Mouse (Mus musculus) T-helper 1 cell (primary cell): ENCODE measurements around the gene 4933400A11Rik.

Experiments used
- in situ Hi-C: fragments of 300-600 bp; cut with MboI, MseI; formaldehyde crosslinking; loops from one replicate; pipeline ENCODE4 v1.15.1; 2025; ENCODE audit warnings: high pct_unique_total_duplicates

The 4933400A11Rik gene

DNA sequence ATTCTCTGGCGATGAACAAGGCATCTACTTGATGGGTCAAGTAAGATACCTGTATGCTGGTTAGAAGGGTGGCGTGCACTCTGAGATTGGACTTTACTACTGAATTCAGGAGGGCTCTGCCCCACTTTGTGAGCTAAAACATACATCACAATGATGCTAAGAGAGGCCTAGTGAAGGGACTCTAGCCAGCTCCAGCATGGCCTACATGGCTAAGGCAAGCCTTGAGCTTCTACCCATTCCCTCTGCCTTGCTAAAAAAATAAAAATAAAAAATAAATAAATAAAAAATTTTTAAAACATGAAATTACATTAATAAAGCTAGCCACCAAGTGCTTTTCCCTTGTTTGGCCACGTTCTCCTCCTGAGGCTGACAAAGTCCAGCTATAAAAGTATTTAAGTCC lies at the start of gene 4933400A11Rik:
TSS of gene 4933400A11Rik (minus strand) at position 101 of the 400 bp plus-strand sequence.
- in situ Hi-C loops: no loop called here

DNA sequence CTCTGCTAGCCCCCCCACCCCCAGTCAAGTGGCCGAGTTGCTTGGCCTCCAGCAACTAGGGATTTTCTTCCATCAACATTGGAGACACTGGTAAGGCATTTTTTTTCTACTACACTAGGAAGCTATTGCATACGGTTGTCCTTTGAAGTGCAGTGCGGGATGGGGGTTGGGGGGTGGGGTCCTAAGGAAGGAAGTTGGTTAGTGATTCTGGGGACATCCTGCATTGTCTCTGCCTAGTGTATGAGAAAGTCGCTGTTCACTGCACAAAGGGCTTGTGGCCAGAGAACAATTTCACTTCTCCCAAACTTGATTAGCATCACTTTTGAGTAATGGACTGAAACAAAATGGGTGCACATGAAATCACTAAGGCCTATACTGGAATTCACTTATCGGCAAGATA lies 48.7 kb upstream of the 4933400A11Rik start:
- in situ Hi-C loops: no loop called here

DNA sequence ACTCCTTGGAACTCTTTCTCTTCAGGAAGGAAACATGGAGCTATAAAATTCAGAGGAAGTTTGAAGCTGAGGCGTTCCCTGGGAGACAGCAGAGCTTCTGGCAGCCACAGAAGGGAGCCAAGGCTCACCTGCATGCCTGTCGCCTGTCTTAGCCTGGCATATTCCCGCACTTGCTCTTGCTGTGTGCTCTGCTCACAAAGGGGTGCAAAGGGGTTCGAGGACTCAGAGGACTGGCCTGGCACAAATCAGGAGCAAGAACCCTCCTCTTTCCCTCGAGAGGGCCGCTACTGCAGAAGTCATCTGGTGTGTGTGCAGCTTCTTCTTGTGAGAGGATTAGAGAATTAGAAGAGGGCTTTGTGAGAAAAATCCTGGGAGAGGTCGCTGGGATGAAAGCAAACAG lies 48.3 kb upstream of the 4933400A11Rik start:
- in situ Hi-C loops: no loop called here

DNA sequence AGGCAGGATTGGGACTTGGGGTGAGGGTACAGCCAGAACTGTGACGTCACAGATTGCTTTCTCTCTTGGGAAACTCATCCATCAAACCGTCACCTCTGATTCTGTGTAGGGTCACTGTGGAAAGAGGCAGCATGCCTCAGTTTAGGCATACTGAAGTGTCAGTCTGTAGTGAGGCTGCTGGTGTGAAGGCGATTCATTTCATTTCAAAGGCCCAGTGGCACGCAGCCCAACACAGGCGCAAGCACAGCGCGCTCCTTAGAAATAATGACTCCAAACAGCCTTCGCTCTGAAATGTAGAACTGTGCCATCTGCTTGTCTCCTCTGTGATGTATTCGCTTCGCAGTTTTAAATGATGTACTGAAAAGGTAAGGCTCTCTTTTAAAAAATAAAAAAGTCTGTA lies 47.5 kb upstream of the 4933400A11Rik start:
- in situ Hi-C loops: no loop called here

DNA sequence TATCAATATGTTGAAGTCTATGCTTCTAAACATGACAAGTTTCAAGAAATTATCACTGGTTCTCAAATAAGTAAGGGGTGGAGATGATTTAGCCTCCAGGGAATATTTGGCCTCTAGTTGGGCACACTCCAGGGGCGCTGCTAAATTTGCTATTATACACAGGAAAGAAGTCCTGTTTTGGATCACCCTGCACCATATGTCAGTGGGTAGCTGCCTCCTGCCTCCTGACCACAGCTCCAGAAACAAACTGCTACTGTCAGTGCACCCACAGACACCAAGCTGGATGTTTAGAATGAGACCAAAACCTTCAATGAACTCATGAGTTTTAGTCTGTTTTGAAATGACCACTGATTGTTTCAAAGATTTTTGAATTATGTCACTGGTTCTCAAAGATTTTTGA lies 34.2 kb upstream of the 4933400A11Rik start:
- in situ Hi-C loops: no loop called here

DNA sequence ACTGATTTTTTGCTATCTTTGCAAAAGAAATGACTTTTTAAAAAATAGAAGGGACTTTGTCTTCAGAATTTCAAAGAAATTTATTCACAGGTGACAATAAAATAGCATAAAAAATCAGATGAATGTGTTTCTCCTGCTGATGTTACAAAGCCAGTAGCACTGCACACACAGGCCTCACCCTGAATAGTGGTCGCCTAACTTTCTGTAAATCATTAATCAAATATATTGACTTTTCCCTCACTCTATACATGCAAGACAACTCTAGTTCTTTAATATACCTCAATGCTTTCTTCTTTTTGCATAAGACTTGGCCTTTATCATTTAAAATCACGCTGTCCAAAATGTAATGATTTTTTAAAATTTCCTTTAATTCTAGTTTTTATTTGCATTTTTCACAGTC lies 32.3 kb upstream of the 4933400A11Rik start:
- in situ Hi-C loops: no loop called here

DNA sequence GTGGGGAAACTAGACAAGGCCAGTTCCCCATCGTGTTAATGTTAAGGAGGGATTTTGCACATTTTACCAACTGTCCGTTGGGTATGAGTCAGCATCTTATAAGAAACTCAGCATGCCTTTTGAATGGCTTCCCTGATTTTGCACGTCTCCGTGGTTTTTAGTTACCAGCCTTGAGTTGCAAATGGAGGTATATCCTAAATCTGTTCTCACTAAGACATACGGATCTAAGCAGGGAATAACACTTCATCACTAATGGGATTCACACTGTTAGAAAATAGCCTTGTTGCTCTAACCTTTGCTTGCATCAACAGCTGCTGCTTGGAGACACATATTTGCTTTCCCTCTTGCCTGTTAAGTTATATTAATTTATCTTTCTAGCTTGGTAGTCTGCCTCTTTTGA lies 31.9 kb upstream of the 4933400A11Rik start:
- in situ Hi-C loops: no loop called here

DNA sequence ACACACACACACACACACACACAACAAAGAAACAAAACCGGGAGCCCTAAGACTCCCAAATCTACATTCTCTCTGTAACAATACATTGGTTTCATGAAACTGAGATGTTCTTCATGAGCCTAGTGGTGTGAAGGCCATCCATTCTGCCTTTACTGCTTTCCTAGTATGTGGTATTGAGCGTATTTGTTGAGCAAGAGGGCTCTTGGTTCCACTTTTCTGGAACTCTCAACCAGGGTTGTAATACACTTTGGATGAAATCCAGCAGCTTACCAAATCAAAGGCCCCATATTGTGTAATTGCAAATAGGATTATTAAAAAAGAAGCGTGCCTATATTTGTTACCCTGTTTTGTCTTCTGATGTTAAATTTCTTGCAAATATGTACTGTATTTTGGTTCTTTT lies 28.3 kb upstream of the 4933400A11Rik start:
- in situ Hi-C loops: no loop called here

DNA sequence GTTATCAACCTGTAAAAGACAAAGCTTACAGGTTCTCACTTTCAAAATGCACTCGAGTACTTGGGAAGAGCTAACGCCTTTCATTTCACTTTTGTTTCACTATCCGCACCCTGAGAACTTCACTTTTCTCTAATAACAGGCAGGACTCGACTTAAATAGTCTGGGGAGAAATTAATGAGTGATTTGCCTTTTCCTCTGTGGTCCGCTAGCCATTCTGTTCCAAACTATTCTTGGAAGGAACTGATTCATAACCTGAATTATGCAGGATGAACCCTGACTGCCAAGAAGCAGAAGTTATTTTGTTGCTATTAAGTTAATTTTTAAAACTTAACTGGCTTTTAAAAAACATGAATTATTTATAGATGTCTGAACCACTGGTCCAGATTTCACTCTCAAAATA lies 26.4 kb upstream of the 4933400A11Rik start:
- in situ Hi-C loops: no loop called here

DNA sequence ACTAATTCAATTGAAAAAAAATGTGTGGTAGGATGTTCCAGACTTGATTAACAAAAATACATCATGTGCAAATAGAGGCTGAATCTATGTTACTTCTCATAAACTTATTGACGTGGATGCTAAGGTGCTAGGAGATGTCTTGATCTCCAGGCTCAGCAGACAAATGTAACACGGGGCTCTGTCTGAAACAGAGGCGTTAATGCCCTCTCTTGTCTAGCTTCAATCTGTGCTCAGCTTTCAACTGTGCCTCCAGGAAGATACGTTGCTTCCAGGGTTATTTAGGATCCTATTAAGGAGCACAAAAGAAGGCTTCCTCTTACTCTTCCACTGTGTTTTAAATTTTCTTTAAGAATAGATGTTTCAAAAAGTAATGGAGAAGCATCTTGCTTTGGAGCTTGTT lies 20.8 kb upstream of the 4933400A11Rik start:
- in situ Hi-C loops: no loop called here

DNA sequence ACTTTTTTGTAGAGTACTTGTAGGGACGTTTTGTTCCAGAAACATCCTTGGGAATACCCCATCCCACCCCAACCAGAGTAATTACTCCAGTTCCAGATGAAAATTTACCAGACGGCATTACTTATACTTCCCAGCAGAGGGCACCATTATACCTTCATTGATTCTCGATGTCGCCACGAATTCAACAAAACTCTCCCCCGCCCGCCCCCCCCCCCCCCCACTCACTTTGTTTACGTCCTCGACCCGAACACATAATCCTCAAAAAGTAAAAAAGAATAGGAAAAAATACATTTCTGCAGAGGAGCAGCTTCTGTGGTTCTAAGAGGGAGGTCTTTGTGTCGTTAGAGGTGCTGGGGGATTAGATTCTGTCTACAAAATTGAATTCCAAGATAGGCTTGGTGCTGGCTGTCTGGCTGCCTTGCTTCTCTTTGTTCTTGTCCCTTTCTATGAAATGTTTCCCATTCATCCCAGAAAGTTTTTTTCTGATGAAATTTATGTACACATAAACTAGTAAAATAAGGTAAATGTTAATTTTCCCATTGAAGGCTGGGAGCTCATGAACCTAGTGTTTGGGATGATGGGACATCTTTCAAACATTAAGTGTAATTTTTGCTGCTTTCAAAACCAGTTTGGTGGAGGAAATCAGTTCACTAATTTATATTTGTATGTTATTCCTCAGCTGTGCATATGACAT lies 19.7 kb upstream of the 4933400A11Rik start:
- in situ Hi-C loops: no loop called here

DNA sequence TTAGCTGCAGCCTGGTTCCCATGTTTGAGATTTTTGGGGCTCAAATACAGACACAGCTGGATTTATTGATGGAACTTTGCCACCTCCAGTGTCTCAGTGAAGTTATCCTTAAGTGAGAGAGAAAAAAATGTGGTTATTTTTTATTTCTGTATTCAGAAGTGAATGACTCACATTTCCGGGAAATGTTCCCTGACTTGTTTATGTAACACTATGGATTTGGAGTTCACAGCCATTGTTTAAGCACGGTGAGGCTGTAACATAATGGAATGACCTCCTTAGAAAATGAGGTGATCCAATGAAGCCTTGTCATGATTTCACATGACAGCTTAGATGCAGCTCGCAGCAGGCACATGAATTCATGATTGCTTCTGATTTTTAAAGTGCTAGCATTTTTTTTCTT lies 17.7 kb upstream of the 4933400A11Rik start:
- in situ Hi-C loops: no loop called here

DNA sequence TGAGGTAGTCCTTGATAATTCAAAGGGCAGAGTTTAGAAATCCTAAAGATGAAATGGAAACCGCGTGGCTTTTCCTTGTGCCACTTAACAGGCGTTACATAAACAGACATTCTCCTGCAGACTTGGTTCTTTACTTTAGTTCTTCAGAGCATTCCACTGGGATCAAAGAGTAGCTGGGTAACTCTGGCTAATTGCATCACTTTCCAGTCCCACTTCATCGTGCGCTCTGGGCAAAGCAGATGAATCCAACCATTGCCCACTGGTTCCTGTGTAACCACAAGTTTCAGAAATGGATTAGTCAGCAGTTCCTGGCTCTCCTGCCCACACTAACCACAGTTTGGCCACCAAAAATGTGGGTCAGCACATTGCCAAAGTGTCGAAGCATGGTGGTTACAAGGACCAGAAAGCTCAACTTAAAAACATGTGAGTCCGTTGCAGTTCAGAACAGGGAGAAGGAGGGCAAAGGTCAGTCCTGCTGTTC lies 15.4 kb upstream of the 4933400A11Rik start:
- in situ Hi-C loops: no loop called here

DNA sequence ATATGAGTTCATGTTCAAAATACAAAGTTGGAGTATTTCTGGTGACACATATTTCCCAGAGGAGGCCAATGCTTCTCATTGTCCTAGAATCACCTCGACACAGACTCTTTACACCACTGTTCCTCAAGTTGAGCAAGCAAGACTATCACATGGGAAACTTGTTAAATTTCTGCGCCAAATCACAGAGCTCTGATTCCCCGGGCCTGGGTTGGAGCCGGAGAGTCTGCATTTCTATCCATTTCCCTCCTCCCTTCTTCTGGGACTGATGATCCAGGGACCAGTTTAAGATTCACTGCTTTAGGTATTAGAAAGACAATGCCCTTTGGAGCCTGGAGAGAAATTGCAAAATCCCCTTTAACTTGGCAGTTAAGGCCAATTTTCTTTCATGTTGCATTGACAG lies 15.0 kb upstream of the 4933400A11Rik start:
- in situ Hi-C loops: no loop called here

DNA sequence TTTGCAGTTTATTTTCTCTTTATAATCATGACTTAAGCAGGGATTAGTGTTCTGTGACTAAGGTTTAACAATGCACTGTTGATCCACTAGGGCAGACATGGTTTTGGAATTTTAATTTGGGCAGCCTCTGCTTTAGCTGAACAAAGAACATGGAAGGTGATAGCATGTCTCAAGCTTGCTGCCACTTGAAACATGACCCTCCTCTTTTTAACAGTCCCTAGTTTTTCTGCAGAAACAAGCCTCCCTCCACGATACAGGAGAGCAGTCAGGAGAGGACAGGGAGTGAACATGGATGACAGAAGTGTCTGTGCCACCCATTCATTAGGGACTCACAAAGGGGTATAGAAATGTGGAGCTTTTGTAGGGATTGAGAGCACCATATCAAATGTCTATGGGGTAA lies 13.4 kb upstream of the 4933400A11Rik start:
- in situ Hi-C loops: no loop called here

DNA sequence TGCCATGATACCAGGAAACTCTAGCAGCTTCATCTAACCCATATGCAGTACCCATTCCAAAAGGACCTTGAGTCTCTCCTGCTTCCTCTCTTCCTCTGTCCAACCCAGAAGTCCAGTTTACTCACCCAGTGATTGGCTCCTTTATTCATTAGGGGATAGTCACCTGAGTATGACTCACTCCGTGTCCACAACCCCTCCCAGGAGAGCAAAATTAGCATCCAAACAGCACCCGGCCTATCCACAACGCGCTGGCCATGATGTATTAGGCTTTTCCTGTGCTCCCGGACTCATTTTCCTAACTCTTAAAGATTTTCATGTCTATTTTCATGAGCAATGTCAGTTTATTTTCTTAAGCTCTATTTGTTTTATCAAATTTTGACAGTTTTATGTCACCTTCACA lies 10.3 kb upstream of the 4933400A11Rik start:
- in situ Hi-C loops: loop anchor here (10.0 kb wide), 1 partner anchor 1255 kb away; no protein-coding TSS in a partner anchor

DNA sequence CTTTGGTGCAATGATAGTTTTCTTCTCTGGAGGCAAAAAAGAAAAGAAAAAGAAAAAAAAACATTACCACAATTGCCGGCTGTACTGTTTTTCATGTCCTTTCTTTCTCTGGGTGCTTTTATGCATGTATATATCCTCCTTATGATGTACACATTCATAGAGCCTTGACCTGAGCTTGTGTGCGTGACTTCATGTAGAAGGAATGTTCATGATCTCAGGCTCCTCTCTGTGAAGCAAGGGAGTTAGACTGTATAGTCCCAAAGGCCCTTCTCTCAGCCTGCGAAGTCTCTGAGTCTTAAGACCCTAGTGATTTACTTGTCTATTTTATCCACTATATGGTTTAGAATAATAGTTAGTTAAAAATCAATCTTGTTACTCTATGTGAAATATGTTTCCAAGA lies 21.4 kb downstream of the 4933400A11Rik start:
- in situ Hi-C loops: no loop called here

DNA sequence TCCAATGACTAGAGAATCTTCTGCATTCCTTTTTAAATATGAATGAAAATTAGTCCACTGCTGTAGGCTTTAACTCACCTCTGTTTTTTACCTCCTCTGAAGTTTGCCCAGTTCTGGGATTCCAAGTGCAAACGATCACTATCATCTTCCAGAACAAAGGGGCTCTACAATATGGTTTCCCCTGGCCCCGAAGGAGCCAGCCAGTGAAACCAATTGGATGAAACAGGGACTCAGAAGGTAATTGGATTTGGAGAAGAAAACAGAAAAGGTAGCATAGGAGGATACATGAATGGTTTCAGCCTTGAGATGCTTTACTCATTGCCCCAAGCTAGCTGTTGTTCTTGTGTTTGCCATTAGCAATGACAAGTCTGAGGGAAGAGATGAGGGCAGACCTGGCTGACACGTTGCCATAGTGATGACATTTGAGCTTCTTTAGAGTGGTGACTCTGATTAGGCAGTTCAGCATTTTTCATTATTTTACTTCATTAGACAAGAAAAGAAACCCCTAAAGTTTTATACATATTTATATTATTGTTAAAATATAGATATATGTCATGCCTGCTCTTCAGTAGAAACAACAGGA lies 44.0 kb downstream of the 4933400A11Rik start:
- in situ Hi-C loops: no loop called here
